Mouse (Mus musculus) ES-E14 (cell line): ENCODE measurements around the gene Elane.

Source experiments
- CHD2 ChIP-seq: IDR thresholded peaks from 2 replicates; pipeline ENCODE4 v1.6.1; 2014; ENCODE audit warnings: mild to moderate bottlenecking, low read depth, low read length, inconsistent platforms
- HCFC1 ChIP-seq: IDR thresholded peaks from 2 replicates; pipeline ENCODE4 v1.6.1; 2012; ENCODE audit warnings: low read length, inconsistent platforms, borderline replicate concordance; ENCODE audit not compliant: insufficient read depth
- MAFK ChIP-seq: IDR thresholded peaks from 2 replicates; pipeline ENCODE4 v1.6.1; 2014; ENCODE audit warnings: mild to moderate bottlenecking, low read depth, low read length, inconsistent platforms; ENCODE audit not compliant: insufficient read depth
- ZNF384 ChIP-seq: IDR thresholded peaks from 2 replicates; pipeline ENCODE4 v1.6.1; 2012; ENCODE audit warnings: low read depth, low read length, inconsistent platforms

DNA sequence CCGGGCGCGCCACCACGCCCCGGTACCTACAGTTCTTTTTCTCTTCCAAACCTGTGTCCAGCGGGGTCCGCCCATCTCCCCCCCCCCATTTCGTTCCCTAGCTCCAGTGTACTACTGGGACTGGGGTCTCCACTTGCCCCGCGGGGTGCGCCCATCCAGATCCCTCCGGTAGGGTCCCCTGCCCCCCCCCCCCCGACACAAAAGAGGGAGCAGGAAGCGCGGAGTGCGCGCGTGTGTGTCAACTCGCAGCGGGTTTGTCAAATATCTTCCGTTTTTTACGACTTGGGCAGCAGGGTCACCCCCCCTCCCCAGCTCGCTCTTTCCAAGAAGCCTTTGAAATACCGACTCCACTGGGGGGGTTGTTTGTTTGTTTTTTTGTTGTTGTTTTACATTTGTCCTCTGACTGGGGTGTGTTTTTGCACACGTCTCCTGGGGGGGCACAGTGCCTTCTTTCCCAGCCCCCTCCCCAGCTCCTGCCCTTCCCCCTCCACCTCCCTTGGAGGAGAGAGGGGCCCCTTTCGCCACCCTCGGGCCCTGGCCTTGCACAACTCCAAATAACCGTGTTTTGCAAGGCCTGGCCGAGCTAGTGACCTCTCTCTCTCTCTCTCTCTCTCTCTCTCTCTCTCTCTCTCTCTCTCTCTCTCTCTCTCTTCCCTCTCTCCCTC is 42.1 kb downstream of the Elane start:
- TF ChIP-seq MAFK (no peak), HCFC1 (no peak), ZNF384 (no peak), CHD2 (no peak)
